Mouse (Mus musculus) intestine, embryonic 16.5 days (tissue): ENCODE measurements at regions not wholly inside any gene's neighbourhood (a gene's known extent, or its start where the extent isn't known, plus 50 kb on each side); places are given as distances from the start of the nearest gene placed in this dataset.

Experiments
- ATAC-seq: fragments of 200-750 bp; cut with Nextera tagmentation; 2 replicates; pipeline ENCODE4 v1.8.0; 2017; ENCODE audit warnings: moderate TSS enrichment, moderate library complexity
- H3K27ac ChIP-seq: fragments of 300-500 bp; sonication (generic); 2 replicates; pipeline ENCODE4 v1.5.1; 2014; ENCODE audit warnings: mild to moderate bottlenecking, low read length
- H3K27me3 ChIP-seq: fragments of 300-500 bp; sonication (generic); replicated peaks from 2 replicates; pipeline ENCODE4 v1.6.1; 2014; ENCODE audit warnings: low read length, control low read depth, mixed read lengths; ENCODE audit not compliant: control insufficient read depth, insufficient read depth
- H3K36me3 ChIP-seq: fragments of 300-500 bp; sonication (generic); 2 replicates; pipeline ENCODE4 v1.6.1; 2014; ENCODE audit warnings: low read length, control low read depth; ENCODE audit not compliant: control insufficient read depth, insufficient read depth
- H3K4me1 ChIP-seq: fragments of 300-500 bp; sonication (generic); 2 replicates; pipeline ENCODE4 v1.6.1; 2014; ENCODE audit warnings: low read length, control low read depth, mixed read lengths; ENCODE audit not compliant: control insufficient read depth, insufficient read depth
- H3K4me2 ChIP-seq: fragments of 300-500 bp; sonication (generic); 2 replicates; pipeline ENCODE4 v1.6.1; 2014; ENCODE audit warnings: low read depth, low read length, control low read depth
- H3K4me3 ChIP-seq: fragments of 300-500 bp; sonication (generic); 2 replicates; pipeline ENCODE4 v1.5.1; 2014; ENCODE audit warnings: mild to moderate bottlenecking, low read length
- H3K9ac ChIP-seq: fragments of 300-500 bp; sonication (generic); 2 replicates; pipeline ENCODE4 v1.6.1; 2014; ENCODE audit warnings: low read depth, low read length
- H3K9me3 ChIP-seq: fragments of 300-500 bp; sonication (generic); 2 replicates; pipeline ENCODE4 v1.6.1; 2016; ENCODE audit warnings: low read length, control low read depth; ENCODE audit not compliant: control insufficient read depth
- WGBS: fragments of 180-500 bp; shearing (Covaris S2); extraction: QIAGEN DNeasy Blood & Tissue Kit; methylation state at CpG from one replicate; pipeline ENCODE4 v1.1.7; 2014; 5-methylcytosine and 5-hydroxymethylcytosine counted together

DNA sequence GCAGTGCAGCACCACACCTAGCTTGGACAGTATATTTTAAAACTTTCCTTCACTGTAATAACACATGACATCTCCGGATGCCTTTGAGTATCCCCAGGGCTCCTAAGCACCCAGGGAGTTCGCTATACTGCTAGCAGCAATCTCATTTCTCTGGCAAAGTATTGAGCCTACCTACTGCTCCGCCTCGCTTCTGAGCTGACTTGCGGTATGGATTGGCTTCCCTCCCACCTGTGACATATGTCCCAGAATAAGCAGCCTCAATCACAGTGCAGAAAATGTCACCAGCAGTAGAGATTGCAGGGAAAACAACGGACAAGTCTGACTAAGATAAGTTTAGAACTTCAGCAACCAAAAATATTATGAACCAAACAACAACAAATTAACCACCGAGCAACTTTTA lies 131.8 kb downstream of the Gm10260 start:
- Histone ChIP-seq H3K9ac (no peak overlapping the region), H3K27ac (no peak overlapping the region), H3K27me3 (no peaks in the 10 kb centered on the region), H3K4me1 (0 out of 2 replicates have a peak, but pooled peaks cover 2% of the 10 kb centered on the region), H3K4me3 (no peak overlapping the region), H3K9me3 (no peaks in the 10 kb centered on the region), H3K36me3 (no peaks in the 10 kb centered on the region), H3K4me2 (no peak overlapping the region)
- no peak for ATAC-seq
- WGBS = 84% methylated on average over 7 of the region's 7 CpGs

DNA sequence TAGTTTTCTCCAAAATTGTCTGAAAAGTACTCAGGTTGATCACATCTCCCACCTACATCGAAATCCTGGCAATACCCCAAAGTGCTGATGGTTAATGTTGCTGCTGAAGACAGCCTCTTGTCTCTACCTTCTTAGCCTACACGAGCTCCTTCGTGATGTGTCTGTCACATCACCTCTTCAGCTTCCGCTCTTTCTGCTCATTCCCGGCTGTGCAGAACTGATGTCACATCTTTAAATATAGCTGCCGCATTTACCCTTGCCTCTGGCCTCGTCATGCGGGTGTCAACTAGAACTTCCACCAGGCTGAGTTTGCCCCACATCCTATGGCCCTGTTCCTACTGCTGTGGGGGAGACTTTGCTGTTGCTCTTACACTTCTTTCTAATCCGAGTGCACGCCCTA lies 133.2 kb downstream of the Gm10260 start:
- no peak overlapping the region for H3K4me2 ChIP-seq
- no peaks in the 10 kb centered on the region for H3K27me3 ChIP-seq
- 0 out of 2 replicates have a peak, but pooled peaks cover 2% of the 10 kb centered on the region for H3K4me1 ChIP-seq
- 89% methylated on average over 10 of the region's 10 CpGs for WGBS
- ATAC-seq = no peak
- no peaks in the 10 kb centered on the region for H3K9me3 ChIP-seq
- H3K4me3 ChIP-seq = no peak overlapping the region
- no peaks in the 10 kb centered on the region for H3K36me3 ChIP-seq
- H3K27ac ChIP-seq = no peak overlapping the region
- no peak overlapping the region for H3K9ac ChIP-seq

DNA sequence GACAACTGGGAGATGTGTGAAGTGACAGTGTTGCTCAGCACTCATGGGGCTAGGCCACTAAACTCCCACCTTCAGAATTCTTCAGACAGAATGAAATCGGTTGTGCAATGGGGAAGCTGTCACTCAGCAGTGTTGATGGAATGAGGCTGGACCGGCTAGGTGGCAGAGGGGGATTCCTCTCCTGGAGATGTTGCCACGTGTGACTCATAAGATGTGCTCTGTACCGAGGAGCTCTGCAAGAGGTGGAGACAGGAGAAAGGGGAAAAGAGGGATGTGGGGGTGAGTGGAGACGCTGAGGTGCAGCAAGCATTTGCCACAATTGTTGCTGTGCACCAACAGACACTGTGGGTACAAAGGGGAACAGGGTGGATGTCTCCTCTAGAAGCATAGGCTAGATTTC lies 133.6 kb downstream of the Gm10260 start:
- H3K4me3 ChIP-seq = no peak overlapping the region
- H3K4me2 ChIP-seq = no peak overlapping the region
- no peaks in the 10 kb centered on the region for H3K36me3 ChIP-seq
- no peak overlapping the region for H3K9ac ChIP-seq
- H3K9me3 ChIP-seq = no peaks in the 10 kb centered on the region
- H3K27ac ChIP-seq = no peak overlapping the region
- H3K4me1 ChIP-seq = 0 out of 2 replicates have a peak, but pooled peaks cover 2% of the 10 kb centered on the region
- WGBS = 55% methylated on average over 5 of the region's 5 CpGs
- no peak for ATAC-seq
- H3K27me3 ChIP-seq = no peaks in the 10 kb centered on the region

DNA sequence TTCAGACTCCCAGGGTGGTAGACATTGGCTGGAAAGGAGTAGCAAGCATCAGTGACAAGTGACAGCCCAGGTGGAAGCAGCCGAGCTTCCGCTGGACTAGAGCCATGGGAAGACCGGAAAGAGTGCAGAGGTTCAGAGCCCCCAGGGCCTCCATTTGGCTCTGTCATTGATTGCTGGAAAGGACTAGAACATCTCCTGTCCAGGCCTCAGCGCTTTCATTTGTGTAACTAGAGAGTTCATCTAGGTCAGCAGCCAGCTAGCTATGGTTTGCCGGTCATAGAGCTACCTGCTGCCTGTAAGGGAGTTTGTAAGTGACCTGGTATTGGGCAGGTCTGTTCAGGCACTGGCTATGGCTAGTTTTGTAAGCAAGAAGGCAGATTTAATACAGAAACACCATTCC lies 134.3 kb downstream of the Gm10260 start:
- WGBS = 83% methylated on average over 5 of the region's 5 CpGs
- Histone ChIP-seq H3K4me2 (no peak overlapping the region), H3K27me3 (no peaks in the 10 kb centered on the region), H3K9me3 (no peaks in the 10 kb centered on the region), H3K4me1 (0 out of 2 replicates have a peak, but pooled peaks cover 2% of the 10 kb centered on the region), H3K27ac (no peak overlapping the region), H3K36me3 (no peaks in the 10 kb centered on the region), H3K9ac (no peak overlapping the region), H3K4me3 (no peak overlapping the region)
- no peak for ATAC-seq

DNA sequence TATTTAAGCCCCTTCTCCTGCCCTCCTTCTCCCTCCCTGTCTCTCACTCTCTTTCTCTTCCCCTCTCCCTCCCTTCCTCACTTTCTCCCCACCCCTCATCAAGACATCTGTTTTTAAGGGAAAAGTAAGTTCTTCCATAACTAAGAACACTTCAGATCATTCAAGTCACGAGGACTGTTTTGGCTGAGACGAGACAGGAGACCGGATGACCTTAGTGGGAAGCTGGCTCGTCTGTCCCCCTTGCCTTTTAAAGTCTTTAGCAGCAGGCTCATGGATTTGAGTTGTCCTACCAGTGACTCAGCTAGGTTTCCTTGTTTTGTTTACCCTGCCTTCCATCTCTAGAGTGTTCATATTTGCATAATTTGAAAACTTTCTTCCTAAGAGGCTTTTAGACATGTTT lies 135.0 kb downstream of the Gm10260 start:
- ATAC-seq = no peak
- Histone ChIP-seq H3K4me3 (no peak overlapping the region), H3K36me3 (no peaks in the 10 kb centered on the region), H3K27ac (no peak overlapping the region), H3K4me1 (0 out of 2 replicates have a peak, but pooled peaks cover 2% of the 10 kb centered on the region), H3K4me2 (no peak overlapping the region), H3K9ac (no peak overlapping the region), H3K27me3 (no peaks in the 10 kb centered on the region), H3K9me3 (no peaks in the 10 kb centered on the region)
- 71% methylated on average over 4 of the region's 4 CpGs for WGBS

DNA sequence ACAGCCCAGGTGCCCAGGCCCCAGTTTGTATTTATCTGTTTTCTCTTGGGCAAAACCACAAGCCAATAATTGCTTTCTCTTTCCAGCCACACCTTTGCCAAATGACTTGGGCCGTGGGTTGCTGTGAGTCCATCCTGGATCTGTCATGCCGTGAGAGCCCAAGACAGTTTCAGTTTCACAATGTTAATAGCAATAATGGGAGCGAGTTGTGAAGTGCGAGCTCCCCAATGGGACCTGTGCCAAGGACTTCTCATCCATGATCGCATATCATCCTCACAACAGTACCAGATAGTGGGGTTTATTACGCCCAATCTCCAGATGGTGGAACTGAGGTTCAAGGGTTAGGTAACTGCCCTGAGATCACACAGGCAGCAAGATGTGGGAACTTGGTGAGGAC lies 142.2 kb downstream of the Gm10260 start:
- Histone ChIP-seq H3K4me2 (peak overlapping the region; percentile 24; the same call in 1 of the 2 replicates), H3K27me3 (no peaks in the 10 kb centered on the region), H3K4me1 (peaks cover 9% of the 10 kb centered on the region), H3K27ac (peak overlapping the region; percentile 73), H3K9me3 (no peaks in the 10 kb centered on the region), H3K36me3 (no peaks in the 10 kb centered on the region), H3K4me3 (no peak overlapping the region), H3K9ac (no peak overlapping the region)
- 43% methylated on average over 6 of the region's 6 CpGs for WGBS
- ATAC-seq = peak; percentile 77

DNA sequence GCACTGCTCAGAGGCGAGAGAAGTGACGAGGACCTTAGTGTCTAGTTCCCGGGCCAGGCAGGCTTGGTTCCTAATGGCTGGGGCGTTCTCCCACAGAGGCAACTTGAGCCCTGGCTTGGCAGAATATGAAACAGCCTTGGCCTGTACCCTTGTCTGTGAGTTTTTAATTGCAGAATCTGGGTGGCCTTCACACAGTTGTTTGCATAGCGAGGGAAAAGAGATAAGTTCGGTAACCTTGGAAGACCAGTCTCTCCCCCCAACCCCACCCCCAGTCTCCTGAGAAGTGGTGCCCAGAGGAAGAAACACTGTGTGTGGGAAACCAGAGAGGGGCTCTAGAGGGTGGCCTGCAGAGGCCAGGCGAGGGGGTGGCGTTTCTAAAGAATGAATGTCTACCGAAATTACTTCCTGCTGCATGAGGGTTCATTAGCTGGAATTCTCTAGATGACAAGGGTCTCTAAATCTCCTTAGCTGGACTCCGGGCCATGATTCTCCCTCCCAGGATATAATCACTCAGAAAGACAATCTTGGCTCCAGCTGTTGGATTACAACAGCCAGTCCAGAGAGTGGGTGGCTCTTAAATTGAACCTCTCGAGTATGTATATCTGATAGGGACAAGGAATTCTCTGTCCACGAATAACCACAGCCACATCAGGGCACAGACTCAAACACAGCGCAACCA lies 142.8 kb downstream of the Gm10260 start:
- Histone ChIP-seq H3K9ac (no peak overlapping the region), H3K36me3 (no peaks in the 10 kb centered on the region), H3K4me3 (no peak overlapping the region), H3K4me1 (peaks cover 9% of the 10 kb centered on the region), H3K9me3 (no peaks in the 10 kb centered on the region), H3K27ac (peak overlapping the region; percentile 73), H3K27me3 (no peaks in the 10 kb centered on the region), H3K4me2 (peak overlapping the region; percentile 24; the same call in 1 of the 2 replicates)
- ATAC-seq = peak; percentile 76
- WGBS = 24% methylated on average over 13 of the region's 13 CpGs

DNA sequence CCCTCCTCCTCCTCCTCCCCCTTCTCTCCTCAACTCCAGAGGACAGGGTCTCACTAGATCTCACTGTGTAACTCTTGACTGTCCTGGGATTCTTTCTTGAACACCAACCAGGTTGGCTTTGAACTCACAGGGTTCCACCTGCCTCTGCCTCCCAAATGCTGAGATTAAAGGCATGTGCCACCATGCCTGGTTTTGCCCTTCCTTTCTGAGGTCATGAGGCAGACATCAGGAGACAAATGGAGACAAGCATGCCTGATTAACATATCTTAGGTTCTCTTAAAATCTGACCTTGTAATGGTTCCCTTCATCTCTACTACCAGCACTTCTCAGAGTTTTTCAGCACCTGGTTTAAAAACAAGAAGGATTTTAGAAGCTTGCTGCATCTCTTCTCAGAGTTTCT lies 143.5 kb downstream of the Gm10260 start:
- Histone ChIP-seq H3K27ac (peak overlapping the region; percentile 73; the same call in 1 of the 2 replicates), H3K36me3 (no peaks in the 10 kb centered on the region), H3K4me3 (no peak overlapping the region), H3K4me2 (no peak overlapping the region), H3K9ac (no peak overlapping the region), H3K27me3 (no peaks in the 10 kb centered on the region), H3K9me3 (no peaks in the 10 kb centered on the region), H3K4me1 (peaks cover 9% of the 10 kb centered on the region)
- ATAC-seq = no peak

DNA sequence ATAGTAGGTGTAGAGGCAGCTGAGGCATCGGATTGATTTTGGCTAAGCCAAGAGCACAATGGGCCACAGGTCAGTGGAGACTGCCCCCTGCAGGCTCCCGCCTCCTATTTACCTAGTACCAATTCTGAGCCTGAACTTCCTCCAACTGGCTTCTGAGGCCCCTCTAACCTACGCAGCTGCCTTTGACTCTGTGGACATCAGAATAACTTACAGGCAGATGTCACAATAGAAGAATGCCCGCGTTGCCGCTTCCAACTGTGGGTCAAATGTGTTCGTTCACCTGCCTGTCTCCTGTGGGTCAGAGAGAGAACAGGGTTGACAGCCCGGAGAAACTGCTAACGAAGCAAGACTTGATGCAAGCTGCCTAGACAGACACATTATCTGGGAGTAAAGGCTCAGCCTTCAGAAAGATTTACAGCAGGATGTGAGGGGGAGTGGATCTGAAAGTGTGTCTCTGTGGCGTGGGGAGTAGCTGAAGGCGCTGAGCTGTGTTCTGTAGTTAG lies 153.2 kb downstream of the Gm10260 start:
- Histone ChIP-seq H3K4me2 (no peak overlapping the region), H3K27ac (no peak overlapping the region)
- no peak; the same call in 1 of the 2 replicates for ATAC-seq

More for the DNA sequence above, 153.2 kb downstream of the Gm10260 start:
- H3K9me3 ChIP-seq = no peaks in the 10 kb centered on the region
- no peaks in the 10 kb centered on the region for H3K36me3 ChIP-seq
- H3K4me3 ChIP-seq = no peak overlapping the region
- no peak overlapping the region for H3K9ac ChIP-seq
- 28% methylated on average over 11 of the region's 11 CpGs for whole genome bisulfite sequencing
- H3K27me3 ChIP-seq = no peaks in the 10 kb centered on the region
- H3K4me1 ChIP-seq = no peaks in the 10 kb centered on the region; the same call in 1 of the 2 replicates
